Mouse (Mus musculus) lung, postnatal 0 days (tissue): ENCODE data around the gene Ecsit.

Experiments
- CTCF ChIP-seq: IDR thresholded peaks from 2 replicates; pipeline ENCODE4 v1.5.1; 2016; ENCODE audit warnings: antibody characterized with exemption, mild to moderate bottlenecking
- EP300 ChIP-seq: IDR thresholded peaks from 2 replicates; pipeline ENCODE4 v1.6.1; 2016; ENCODE audit warnings: antibody characterized with exemption, mild to moderate bottlenecking, control low read depth

- TF ChIP-seq CTCF (no peak), EP300 (no peak)
Measured at GRCm38 (mm10) chr9:22061339-22061738, 23.9 kb downstream of the Ecsit start.
